Mouse (Mus musculus) MEL (cell line): ENCODE data around the gene Gabbr2. TPM values are rescaled to one million over a fixed set of nuclear protein-coding genes. Genes with fewer than 3 reads are reported as not detected.
A peak's percentile ranks its signal among the peaks of the same experiment; 100 is the strongest.

ENCODE experiments used
- DNase-seq: peaks from one replicate; pipeline ENCODE4 v3.0.0; 2011; ENCODE audit warnings: low read depth, low spot score
- H3K27ac ChIP-seq: 2 replicates; pipeline ENCODE4 v1.5.1; 2012; ENCODE audit warnings: low read depth, mild to moderate bottlenecking, control low read depth, low read length, moderate library complexity; ENCODE audit not compliant: control insufficient read depth
- H3K27me3 ChIP-seq, 2 experiments: fragments of 150-350 bp in 1 of 2; sonication (generic) in 1 of 2; 2 replicates each; pipeline ENCODE4 v1.6.1; 2012; ENCODE audit warnings: low read length in 2 of 2, mild to moderate bottlenecking in 2 of 2, improper control_type of control experiment in 1 of 2, moderate library complexity in 1 of 2; ENCODE audit not compliant: insufficient read depth in 2 of 2, control insufficient read depth in 1 of 2
- H3K36me3 ChIP-seq, 2 experiments: 2 replicates each; pipeline ENCODE4 v1.6.1; 2012 to 2014; ENCODE audit warnings: low read length in 2 of 2, improper control_type of control experiment in 1 of 2, inconsistent platforms in 1 of 2, mild to moderate bottlenecking in 1 of 2; ENCODE audit not compliant: insufficient read depth in 2 of 2, control insufficient read depth in 1 of 2
- H3K4me1 ChIP-seq, 2 experiments: fragments of 150-350 bp in 1 of 2; sonication (generic) in 1 of 2; 2 replicates each; pipeline ENCODE4 v1.6.1; 2012; ENCODE audit warnings: low read length in 2 of 2, improper control_type of control experiment in 1 of 2, mild to moderate bottlenecking in 1 of 2; ENCODE audit not compliant: insufficient read depth in 2 of 2, control insufficient read depth in 1 of 2
- H3K4me3 ChIP-seq, 2 experiments: fragments of 150-350 bp in 1 of 2; sonication (generic) in 1 of 2; 2 replicates each; pipeline ENCODE4 v1.5.1; 2012; ENCODE audit warnings: low read depth in 2 of 2, low read length in 2 of 2, mild to moderate bottlenecking in 2 of 2, moderate library complexity in 2 of 2, control low read depth in 1 of 2, improper control_type of control experiment in 1 of 2; ENCODE audit not compliant: control insufficient read depth in 1 of 2, insufficient read depth in 1 of 2
- H3K79me2 ChIP-seq: 2 replicates; pipeline ENCODE4 v1.6.1; 2012; ENCODE audit warnings: mild to moderate bottlenecking, low read length, moderate library complexity; ENCODE audit not compliant: control insufficient read depth, poor library complexity, insufficient read depth
- H3K9ac ChIP-seq: 2 replicates; pipeline ENCODE4 v1.6.1; 2012; ENCODE audit warnings: low read depth, mild to moderate bottlenecking, control low read depth, low read length, moderate library complexity; ENCODE audit not compliant: control insufficient read depth, poor library complexity, severe bottlenecking
- H3K9me3 ChIP-seq: fragments of 150-350 bp; sonication (generic); replicated peaks from 2 replicates; pipeline ENCODE4 v1.6.1; 2012; ENCODE audit warnings: mild to moderate bottlenecking, low read length, improper control_type of control experiment, moderate library complexity; ENCODE audit not compliant: insufficient read depth
- CHD1 ChIP-seq: IDR thresholded peaks from 2 replicates; pipeline ENCODE4 v1.6.1; 2012; ENCODE audit warnings: low read depth, mild to moderate bottlenecking, inconsistent platforms, low read length, improper control_type of control experiment
- CHD2 ChIP-seq: IDR thresholded peaks from 2 replicates; pipeline ENCODE4 v1.6.1; 2011; ENCODE audit warnings: low read length, improper control_type of control experiment
- CTCF ChIP-seq, 3 experiments: IDR thresholded peaks in 2 of 3; conservative IDR thresholded peaks in 1 of 3; 2 replicates each; pipeline ENCODE4 v1.5.1; 2011 to 2012; ENCODE audit warnings: low read length in 3 of 3, low read depth in 2 of 3, mild to moderate bottlenecking in 2 of 3, improper control_type of control experiment in 1 of 3, inconsistent platforms in 1 of 3, mixed read lengths in 1 of 3, moderate library complexity in 1 of 3; ENCODE audit not compliant: control insufficient read depth in 1 of 3, insufficient read depth in 1 of 3, poor library complexity in 1 of 3, severe bottlenecking in 1 of 3
- E2F4 ChIP-seq: IDR thresholded peaks from 2 replicates; pipeline ENCODE4 v1.6.1; 2011; ENCODE audit warnings: low read depth, low read length, improper control_type of control experiment, borderline replicate concordance
- EP300 ChIP-seq, 2 experiments: IDR thresholded peaks; 2 replicates each; pipeline ENCODE4 v1.6.1; 2011; ENCODE audit warnings: improper control_type of control experiment in 2 of 2, low read length in 2 of 2, low read depth in 1 of 2, mild to moderate bottlenecking in 1 of 2
- ETS1 ChIP-seq: IDR thresholded peaks from 2 replicates; pipeline ENCODE4 v1.6.1; 2012; ENCODE audit warnings: low read depth, mild to moderate bottlenecking, inconsistent platforms, low read length, improper control_type of control experiment, moderate library complexity
- GABPA ChIP-seq: IDR thresholded peaks from 2 replicates; pipeline ENCODE4 v1.6.1; 2012; ENCODE audit warnings: low read depth, mild to moderate bottlenecking, inconsistent platforms, low read length, improper control_type of control experiment, moderate library complexity
- GATA1 ChIP-seq: IDR thresholded peaks from 2 replicates; pipeline ENCODE4 v1.6.1; 2011; ENCODE audit warnings: low read depth, low read length, improper control_type of control experiment
- JUND ChIP-seq: IDR thresholded peaks from 2 replicates; pipeline ENCODE4 v1.6.1; 2011; ENCODE audit warnings: low read depth, mild to moderate bottlenecking, improper control_type of control experiment, low read length
- MEF2A ChIP-seq: IDR thresholded peaks from 2 replicates; pipeline ENCODE4 v1.6.1; 2014; ENCODE audit warnings: low read depth, mild to moderate bottlenecking, inconsistent platforms, low read length, improper control_type of control experiment; ENCODE audit not compliant: poor library complexity, insufficient replicate concordance, severe bottlenecking; ENCODE audit errors: extremely low read depth
- MXI1 ChIP-seq: IDR thresholded peaks from 2 replicates; pipeline ENCODE4 v1.6.1; 2011; ENCODE audit warnings: mild to moderate bottlenecking, low read depth, low read length, improper control_type of control experiment
- MYC ChIP-seq: IDR thresholded peaks from 2 replicates; pipeline ENCODE4 v1.6.1; 2011; ENCODE audit warnings: low read depth, mild to moderate bottlenecking, low read length, improper control_type of control experiment, moderate library complexity
- NRF1 ChIP-seq: IDR thresholded peaks from 2 replicates; pipeline ENCODE4 v1.6.1; 2014; ENCODE audit warnings: low read depth, mild to moderate bottlenecking, inconsistent platforms, low read length, improper control_type of control experiment, moderate library complexity; ENCODE audit not compliant: poor library complexity, insufficient read depth, severe bottlenecking
- POLR2AphosphoS2 ChIP-seq: IDR thresholded peaks from 2 replicates; pipeline ENCODE4 v1.6.1; 2011; ENCODE audit warnings: low read length, improper control_type of control experiment
- POLR2AphosphoS5 ChIP-seq: IDR thresholded peaks from 2 replicates; pipeline ENCODE4 v1.6.1; 2012; ENCODE audit warnings: low read depth, borderline replicate concordance, mild to moderate bottlenecking, inconsistent platforms, low read length, moderate library complexity, mixed read lengths
- RCOR1 ChIP-seq: IDR thresholded peaks from 2 replicates; pipeline ENCODE4 v1.6.1; 2012; ENCODE audit warnings: low read depth, mild to moderate bottlenecking, inconsistent platforms, low read length, improper control_type of control experiment
- SIN3A ChIP-seq: IDR thresholded peaks from 2 replicates; pipeline ENCODE4 v1.6.1; 2012; ENCODE audit warnings: low read length, improper control_type of control experiment, inconsistent platforms
- SMC3 ChIP-seq: IDR thresholded peaks from 2 replicates; pipeline ENCODE4 v1.6.1; 2011; ENCODE audit warnings: low read depth, low read length, improper control_type of control experiment
- TAL1 ChIP-seq: IDR thresholded peaks from 2 replicates; pipeline ENCODE4 v1.6.1; 2012; ENCODE audit warnings: mild to moderate bottlenecking, inconsistent platforms, low read length, moderate library complexity, mixed read lengths
- TBP ChIP-seq: IDR thresholded peaks from 2 replicates; pipeline ENCODE4 v1.8.0; 2011; ENCODE audit warnings: low read depth, low read length, improper control_type of control experiment
- TCF12 ChIP-seq: IDR thresholded peaks from 2 replicates; pipeline ENCODE4 v1.6.1; 2014; ENCODE audit warnings: low read depth, mild to moderate bottlenecking, inconsistent platforms, low read length, improper control_type of control experiment, moderate library complexity
- UBTF ChIP-seq: IDR thresholded peaks from 2 replicates; pipeline ENCODE4 v1.6.1; 2012; ENCODE audit warnings: low read depth, mild to moderate bottlenecking, inconsistent platforms, low read length, improper control_type of control experiment, moderate library complexity, borderline replicate concordance; ENCODE audit not compliant: insufficient read depth
- USF2 ChIP-seq, 2 experiments: IDR thresholded peaks; 2 replicates each; pipeline ENCODE4 v1.6.1; 2011 to 2012; ENCODE audit warnings: improper control_type of control experiment in 2 of 2, low read length in 2 of 2, borderline replicate concordance in 1 of 2, inconsistent platforms in 1 of 2, low read depth in 1 of 2, mild to moderate bottlenecking in 1 of 2; ENCODE audit not compliant: insufficient read depth in 1 of 2
- ZC3H11A ChIP-seq: IDR thresholded peaks from 2 replicates; pipeline ENCODE4 v1.6.1; 2012; ENCODE audit warnings: low read depth, mild to moderate bottlenecking, inconsistent platforms, low read length, improper control_type of control experiment
- ZNF384 ChIP-seq: IDR thresholded peaks from 2 replicates; pipeline ENCODE4 v1.6.1; 2012; ENCODE audit warnings: low read depth, mild to moderate bottlenecking, inconsistent platforms, low read length, improper control_type of control experiment
- polyA plus RNA-seq, 2 experiments: library from polyadenylated mRNA; stranded (reverse) in 1 of 2; unstranded in 1 of 2; fragments of >175 nt in 1 of 2; fragments of >200 nt in 1 of 2; gene quantifications; 2 replicates each; pipeline versions ENCODE4 v1.2.1 to v1.2.4; 2012; ENCODE audit warnings: low replicate concordance in 2 of 2, low read depth in 1 of 2; ENCODE audit not compliant: insufficient read length in 2 of 2, insufficient read depth in 1 of 2, missing spikeins in 1 of 2
- total RNA-seq: library from RNA; depleted of rRNA; stranded (reverse); fragments of 300-350 nt; gene quantifications from 2 replicates; pipeline ENCODE4 v1.2.3, GENCODE M21; 2012

Gene Gabbr2
- total and polyA plus RNA-seq, 3 experiments: not detected

DNA sequence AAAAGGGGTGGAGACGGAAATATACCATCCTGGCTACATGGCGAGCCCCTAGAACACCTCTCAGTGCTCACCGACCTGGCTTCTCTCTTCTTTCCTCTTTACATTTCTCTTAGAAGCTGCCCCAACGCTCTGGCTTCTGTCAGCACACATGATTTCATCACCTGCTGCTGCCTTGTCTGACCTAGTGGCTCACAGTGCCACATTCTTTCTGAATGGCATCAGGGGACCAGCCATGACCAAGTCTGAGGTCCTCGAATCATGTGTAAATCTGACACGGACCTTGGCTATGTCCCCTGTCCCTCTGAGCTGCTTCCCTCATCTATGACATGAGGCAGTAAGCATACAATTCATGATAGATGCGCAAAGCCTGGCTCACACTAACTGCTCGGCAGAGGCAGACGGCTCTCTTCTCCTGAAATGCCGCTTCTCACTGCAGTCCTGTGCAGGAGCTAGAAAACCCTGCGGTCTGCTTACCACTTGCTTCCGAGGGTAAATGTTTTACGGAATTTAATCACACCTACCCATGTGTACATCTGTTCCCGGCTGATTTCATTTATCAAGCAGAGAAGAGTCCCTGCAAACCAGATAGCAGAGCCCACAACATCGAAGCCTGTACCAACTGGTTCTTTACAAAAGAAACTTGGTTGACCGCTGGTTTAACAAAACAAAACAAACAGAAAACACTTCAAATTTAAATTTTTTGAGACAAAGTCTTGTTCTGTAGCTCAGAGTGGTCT, 270.7 kb downstream of the Gabbr2 start:
- peak; percentile 35 for DNase-seq
- Histone ChIP-seq H3K27ac (no peak overlapping the region), H3K36me3 (no peaks in the 10 kb centered on the region), H3K4me1 (peaks cover 0 to 2% of the 10 kb centered on the region in 2 experiments; a peak in 1 of 4 replicates), H3K27me3 (peaks cover 1 to 2% of the 10 kb centered on the region in 2 experiments; a peak in 3 of 4 replicates), H3K4me3 (peak overlapping the region in 1 of 2 experiments; percentile 26; a peak in 1 of 4 replicates), H3K9me3 (no peaks in the 10 kb centered on the region), H3K79me2 (no peaks in the 10 kb centered on the region), H3K9ac (no peak overlapping the region)
- TF ChIP-seq GATA1 (peak; percentile 73), CHD1 (no peak), ETS1 (peak; percentile 48; the same call in 1 of the 2 replicates), EP300 (IDR thresholded peaks at IDR 0.05; ENCODE audit: low read depth in 1 of 2, low read length in 2 of 2) (peak; percentile 62 to 79; a peak in 3 of 4 replicates), RCOR1 (0 out of 2 replicates have a peak, but pooled peaks have one; percentile 43), TAL1 (peak; percentile 60), SMC3 (no peak), SIN3A (no peak; the same call in 1 of the 2 replicates), TCF12 (peak; percentile 92)

DNA sequence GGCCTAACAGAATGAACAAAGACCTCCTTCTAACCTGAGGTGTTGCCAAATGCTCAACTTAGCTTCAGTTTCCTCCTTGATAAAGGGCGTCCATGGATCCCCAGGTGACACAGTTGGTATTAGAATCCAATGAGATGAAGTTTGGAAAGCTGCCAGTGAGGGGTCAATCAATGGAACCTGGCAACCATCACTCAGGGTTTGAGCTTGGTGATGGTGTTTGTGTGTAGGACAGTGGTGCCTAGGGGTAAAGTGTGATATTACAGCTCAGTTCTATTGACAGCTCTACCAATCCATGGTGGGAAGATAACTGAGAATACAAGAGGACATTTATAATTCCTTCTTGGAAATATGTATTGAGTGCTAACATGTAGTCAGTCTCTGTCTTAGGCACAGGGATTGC, 271.6 kb downstream of the Gabbr2 start:
- Histone ChIP-seq H3K4me1 (peaks cover 0 to 2% of the 10 kb centered on the region in 2 experiments; a peak in 1 of 4 replicates), H3K9me3 (no peaks in the 10 kb centered on the region), H3K4me3 (no peak overlapping the region), H3K36me3 (no peaks in the 10 kb centered on the region), H3K9ac (no peak overlapping the region), H3K27me3 (peaks cover 2 to 3% of the 10 kb centered on the region in 2 experiments; a peak in 3 of 4 replicates), H3K79me2 (no peaks in the 10 kb centered on the region), H3K27ac (no peak overlapping the region)
- DNase-seq: no peak
- TF ChIP-seq JUND (no peak), ZNF384 (no peak), TCF12 (no peak), TAL1 (no peak), MYC (no peak), MXI1 (no peak), UBTF (no peak), EP300 (IDR thresholded peaks at IDR 0.05; ENCODE audit: low read depth in 1 of 2, low read length in 2 of 2) (no peak), NRF1 (no peak), POLR2AphosphoS5 (no peak), CHD2 (no peak), CTCF (IDR thresholded peaks at IDR 0.05 in 2 of 3, conservative IDR thresholded peaks at IDR 0.05 in 1 of 3; ENCODE audit: control insufficient read depth in 1 of 3, insufficient read depth in 1 of 3, low read depth in 2 of 3, low read length in 3 of 3, poor library complexity in 1 of 3, severe bottlenecking in 1 of 3) (no peak), E2F4 (no peak), ZC3H11A (no peak), POLR2AphosphoS2 (no peak), SMC3 (no peak), GABPA (no peak), TBP (no peak), USF2 (IDR thresholded peaks at IDR 0.05; ENCODE audit: borderline replicate concordance in 1 of 2, insufficient read depth in 1 of 2, low read depth in 1 of 2, low read length in 2 of 2) (no peak), MEF2A (no peak)
